Mouse (Mus musculus): ENCODE results near the gene Vangl1. TPM values are rescaled to one million over a fixed set of nuclear protein-coding genes. Genes with fewer than 3 reads are reported as not detected.
"Not testable (repeated sequence)": the region's sequence is repeated elsewhere in the genome, so short reads cannot be mapped to it uniquely, and the experiment has no call there.

Gene Vangl1
- polyA plus RNA-seq, 1 experiment from 2014 or later = 23.5 TPM

GRCm38 (mm10) chr3:102212896-102213295 is 8.4 kb upstream of the Vangl1 start:
- Histone ChIP-seq H3K9ac (no peak overlapping the region), H3K27me3 (no peaks in the 10 kb centered on the region), H3K36me3 (no peaks in the 10 kb centered on the region), H3K4me1 (no peaks in the 10 kb centered on the region), H3K4me2 (no peak overlapping the region), H3K27ac (no peak overlapping the region), H3K4me3 (replicated peaks) (no peak overlapping the region), H3K9me3 (replicated peaks) (no peaks in the 10 kb centered on the region)
- ATAC-seq (replicated peaks; ENCODE audit: low FRiP score) = no peak
- 69% methylated on average over 6 of the region's 6 CpGs for WGBS

GRCm38 (mm10) chr3:102212336-102212735 is 7.8 kb upstream of the Vangl1 start:
- no peaks in the 10 kb centered on the region for H3K36me3 ChIP-seq
- H3K4me1 ChIP-seq = no peaks in the 10 kb centered on the region
- H3K27ac ChIP-seq = no peak overlapping the region
- no peak overlapping the region for H3K4me3 ChIP-seq (replicated peaks)
- WGBS = 89% methylated on average over 15 of the region's 15 CpGs
- H3K9me3 ChIP-seq (replicated peaks) = no peaks in the 10 kb centered on the region
- H3K4me2 ChIP-seq = no peak overlapping the region
- no peaks in the 10 kb centered on the region for H3K27me3 ChIP-seq
- H3K9ac ChIP-seq = no peak overlapping the region
- ATAC-seq (replicated peaks; ENCODE audit: low FRiP score) = no peak

GRCm38 (mm10) chr3:102211340-102211739 is 6.8 kb upstream of the Vangl1 start:
- H3K9ac ChIP-seq = no peak overlapping the region
- H3K4me2 ChIP-seq = no peak overlapping the region
- H3K4me3 ChIP-seq (replicated peaks) = no peak overlapping the region
- ATAC-seq (replicated peaks; ENCODE audit: low FRiP score) = no peak
- H3K27me3 ChIP-seq = peaks cover 7% of the 10 kb centered on the region
- 95% methylated on average over 2 of the region's 2 CpGs for WGBS
- no peaks in the 10 kb centered on the region for H3K9me3 ChIP-seq (replicated peaks)
- H3K27ac ChIP-seq = no peak overlapping the region
- H3K4me1 ChIP-seq = no peaks in the 10 kb centered on the region
- no peaks in the 10 kb centered on the region for H3K36me3 ChIP-seq

- H3K9ac ChIP-seq = no peak overlapping the region
- no peak overlapping the region for H3K4me2 ChIP-seq
- H3K4me1 ChIP-seq = no peaks in the 10 kb centered on the region
- no peaks in the 10 kb centered on the region for H3K36me3 ChIP-seq
- no peak overlapping the region for H3K27ac ChIP-seq
- no peaks in the 10 kb centered on the region for H3K9me3 ChIP-seq (replicated peaks)
- ATAC-seq (replicated peaks; ENCODE audit: low FRiP score) = no peak
- WGBS = 84% methylated on average over 3 of the region's 3 CpGs
- no peak overlapping the region for H3K4me3 ChIP-seq (replicated peaks)
- H3K27me3 ChIP-seq = peaks cover 13% of the 10 kb centered on the region
Measured at GRCm38 (mm10) chr3:102210775-102211174, 6.3 kb upstream of the Vangl1 start.

GRCm38 (mm10) chr3:102208861-102209260 is 4.4 kb upstream of the Vangl1 start:
- 80% methylated on average over 6 of the region's 6 CpGs for WGBS
- ATAC-seq (replicated peaks; ENCODE audit: low FRiP score) = no peak
- Histone ChIP-seq H3K4me3 (replicated peaks) (no peak overlapping the region), H3K4me1 (peaks cover 9% of the 10 kb centered on the region), H3K9ac (no peak overlapping the region), H3K27me3 (peaks cover 18% of the 10 kb centered on the region), H3K27ac (no peak overlapping the region), H3K4me2 (no peak overlapping the region), H3K36me3 (no peaks in the 10 kb centered on the region), H3K9me3 (replicated peaks) (no peaks in the 10 kb centered on the region)

GRCm38 (mm10) chr3:102205458-102205830 is 951 bp upstream of the Vangl1 start:
- no peaks in the 10 kb centered on the region for H3K9me3 ChIP-seq (replicated peaks)
- WGBS = 11% methylated on average over 7 of the region's 7 CpGs
- no peaks in the 10 kb centered on the region for H3K36me3 ChIP-seq
- H3K27ac ChIP-seq = no peak overlapping the region
- H3K4me3 ChIP-seq (replicated peaks) = peak overlapping the region; percentile 82
- peaks cover 35% of the 10 kb centered on the region for H3K4me1 ChIP-seq
- H3K9ac ChIP-seq = no peak overlapping the region
- H3K27me3 ChIP-seq = peaks cover 23% of the 10 kb centered on the region
- ATAC-seq (replicated peaks; ENCODE audit: low FRiP score) = no peak
- peak overlapping the region; percentile 89 for H3K4me2 ChIP-seq

- Histone ChIP-seq H3K4me3 (replicated peaks) (peak overlapping the region; percentile 82), H3K4me2 (peak overlapping the region; percentile 89), H3K9ac (peak overlapping the region; percentile 76; the same call in 1 of the 2 replicates), H3K4me1 (peaks cover 40% of the 10 kb centered on the region), H3K27me3 (peaks cover 23% of the 10 kb centered on the region)
- 15% methylated on average over 12 of the region's 17 CpGs for WGBS
- ATAC-seq (replicated peaks; ENCODE audit: low FRiP score); H3K9me3 ChIP-seq (replicated peaks); H3K27ac ChIP-seq; H3K36me3 ChIP-seq: not testable (repeated sequence)
Measured at GRCm38 (mm10) chr3:102204734-102205457, 403 bp upstream of the Vangl1 start.

- H3K27ac ChIP-seq = 0 out of 2 replicates have a peak overlapping the region, but pooled peaks have one; percentile 93
- H3K9me3 ChIP-seq (replicated peaks) = no peaks in the 10 kb centered on the region
- WGBS = 6% methylated on average over 7 of the region's 7 CpGs
- H3K36me3 ChIP-seq = no peaks in the 10 kb centered on the region
- H3K4me3 ChIP-seq (replicated peaks) = peak overlapping the region; percentile 82
- ATAC-seq (replicated peaks; ENCODE audit: low FRiP score) = no peak
- H3K27me3 ChIP-seq = peaks cover 26% of the 10 kb centered on the region
- peaks cover 58% of the 10 kb centered on the region for H3K4me1 ChIP-seq
- peak overlapping the region; percentile 76; the same call in 1 of the 2 replicates for H3K9ac ChIP-seq
- H3K4me2 ChIP-seq = peak overlapping the region; percentile 89
Measured at GRCm38 (mm10) chr3:102203131-102203530, 1.4 kb downstream of the Vangl1 start.

GRCm38 (mm10) chr3:102199991-102200390 is 4.5 kb downstream of the Vangl1 start:
- no peak overlapping the region for H3K4me3 ChIP-seq (replicated peaks)
- no peak overlapping the region for H3K9ac ChIP-seq
- H3K27ac ChIP-seq = no peak overlapping the region
- H3K4me1 ChIP-seq = peaks cover 84% of the 10 kb centered on the region
- no peak overlapping the region for H3K4me2 ChIP-seq
- 21% methylated on average over 4 of the region's 4 CpGs for WGBS
- no peaks in the 10 kb centered on the region for H3K9me3 ChIP-seq (replicated peaks)
- H3K27me3 ChIP-seq = peaks cover 9% of the 10 kb centered on the region; the same call in 1 of the 2 replicates
- no peaks in the 10 kb centered on the region for H3K36me3 ChIP-seq
- no peak for ATAC-seq (replicated peaks; ENCODE audit: low FRiP score)

GRCm38 (mm10) chr3:102199226-102199625 is 5.3 kb downstream of the Vangl1 start:
- no peak for ATAC-seq (replicated peaks; ENCODE audit: low FRiP score)
- Histone ChIP-seq H3K4me3 (replicated peaks) (no peak overlapping the region), H3K9me3 (replicated peaks) (no peaks in the 10 kb centered on the region), H3K9ac (no peak overlapping the region), H3K4me2 (no peak overlapping the region), H3K27me3 (peaks cover 7% of the 10 kb centered on the region; the same call in 1 of the 2 replicates), H3K27ac (no peak overlapping the region), H3K36me3 (no peaks in the 10 kb centered on the region), H3K4me1 (peaks cover 88% of the 10 kb centered on the region)
- WGBS = 68% methylated on average over 4 of the region's 4 CpGs

- H3K4me3 ChIP-seq (replicated peaks) = no peak overlapping the region
- no peak overlapping the region for H3K9ac ChIP-seq
- no peaks in the 10 kb centered on the region for H3K9me3 ChIP-seq (replicated peaks)
- peaks cover 7% of the 10 kb centered on the region; the same call in 1 of the 2 replicates for H3K27me3 ChIP-seq
- peaks cover 92% of the 10 kb centered on the region for H3K4me1 ChIP-seq
- H3K4me2 ChIP-seq = no peak overlapping the region
- no peak overlapping the region for H3K27ac ChIP-seq
- H3K36me3 ChIP-seq = no peaks in the 10 kb centered on the region
- 51% methylated on average over 6 of the region's 6 CpGs for WGBS
- ATAC-seq (replicated peaks; ENCODE audit: low FRiP score) = no peak
Measured at GRCm38 (mm10) chr3:102198446-102198845, 6.0 kb downstream of the Vangl1 start.

GRCm38 (mm10) chr3:102197746-102198145 is 6.7 kb downstream of the Vangl1 start:
- Histone ChIP-seq H3K9me3 (replicated peaks) (no peaks in the 10 kb centered on the region), H3K36me3 (no peaks in the 10 kb centered on the region), H3K9ac (no peak overlapping the region), H3K4me1 (peaks cover 92% of the 10 kb centered on the region), H3K4me3 (replicated peaks) (no peak overlapping the region), H3K27ac (peak overlapping the region; percentile 7; the same call in 1 of the 2 replicates), H3K27me3 (peaks cover 7% of the 10 kb centered on the region; the same call in 1 of the 2 replicates), H3K4me2 (peak overlapping the region; percentile 18; the same call in 1 of the 2 replicates)
- WGBS = 13% methylated on average over 5 of the region's 5 CpGs
- no peak for ATAC-seq (replicated peaks; ENCODE audit: low FRiP score)

All from kidney, embryonic 15.5 days (tissue).